Mouse (Mus musculus) kidney, adult 2 months (tissue): ENCODE results near the gene Zfp655.

Source experiments
- CTCF ChIP-seq: fragments of 200-500 bp; conservative IDR thresholded peaks from 2 replicates; pipeline ENCODE4 v1.5.1; 2011; ENCODE audit warnings: low read depth, mild to moderate bottlenecking, control low read depth, low read length, moderate library complexity, mixed read lengths; ENCODE audit not compliant: insufficient read depth, insufficient read length
- POLR2A ChIP-seq: fragments of 200-500 bp; IDR thresholded peaks from one replicate; pipeline ENCODE4 v1.6.1; 2011; ENCODE audit warnings: low read depth, low read length, control low read depth

- no peak for TF ChIP-seq POLR2A
- TF ChIP-seq CTCF = no peak
Measured at GRCm38 (mm10) chr5:145207385-145207784, 24.1 kb upstream of the Zfp655 start.
